Mouse (Mus musculus) myocyte (in vitro differentiated cells): ENCODE measurements around the gene Fam160b1. TPM values are rescaled to one million over a fixed set of nuclear protein-coding genes. Genes with fewer than 3 reads are reported as not detected.

Experiments used
- H3K27me3 ChIP-seq: one replicate; pipeline ENCODE4 v1.6.1; 2011; ENCODE audit not compliant: control insufficient read depth, insufficient read depth, insufficient read length
- H3K36me3 ChIP-seq: one replicate; pipeline ENCODE4 v1.6.1; 2011; ENCODE audit not compliant: control insufficient read depth, insufficient read depth
- H3K4me2 ChIP-seq: one replicate; pipeline ENCODE4 v1.6.1; 2011; ENCODE audit warnings: low read depth, control low read depth
- H3K4me3 ChIP-seq: one replicate; pipeline ENCODE4 v1.5.1; 2011; ENCODE audit warnings: mild to moderate bottlenecking, control low read depth, moderate library complexity
- H3K79me2 ChIP-seq: one replicate; pipeline ENCODE4 v1.6.1; 2011; ENCODE audit not compliant: control insufficient read depth, insufficient read depth
- H3ac ChIP-seq: one replicate; pipeline ENCODE4 v1.6.1; 2011; ENCODE audit not compliant: control insufficient read depth, insufficient read length
- CEBPB ChIP-seq: IDR thresholded peaks from 2 replicates; pipeline ENCODE4 v1.6.1; 2011; ENCODE audit warnings: mild to moderate bottlenecking, moderate library complexity; ENCODE audit not compliant: poor library complexity, insufficient read depth, severe bottlenecking
- E2F4 ChIP-seq: IDR thresholded peaks from one replicate; pipeline ENCODE4 v1.6.1; 2011; ENCODE audit warnings: mild to moderate bottlenecking, control low read depth, moderate library complexity; ENCODE audit not compliant: insufficient read depth
- MAX ChIP-seq: IDR thresholded peaks from one replicate; pipeline ENCODE4 v1.6.1; 2011; ENCODE audit warnings: low read depth, mild to moderate bottlenecking, control low read depth
- MYOD1 ChIP-seq, 3 experiments: IDR thresholded peaks; one replicate each; pipeline ENCODE4 v1.6.1; 2011; ENCODE audit warnings: control low read depth in 2 of 3, low read depth in 2 of 3, mild to moderate bottlenecking in 2 of 3, moderate library complexity in 1 of 3; ENCODE audit not compliant: insufficient read length in 2 of 3, control insufficient read depth in 1 of 3
- MYOG ChIP-seq, 3 experiments: IDR thresholded peaks; one replicate each; pipeline ENCODE4 v1.6.1; 2011; ENCODE audit warnings: control low read depth in 2 of 3, low read depth in 2 of 3, mild to moderate bottlenecking in 2 of 3; ENCODE audit not compliant: insufficient read length in 2 of 3, control insufficient read depth in 1 of 3, insufficient read depth in 1 of 3
- POLR2A ChIP-seq: IDR thresholded peaks from one replicate; pipeline ENCODE4 v1.6.1; 2011; ENCODE audit warnings: low read depth, mild to moderate bottlenecking, control low read depth, moderate library complexity; ENCODE audit not compliant: insufficient read length
- POLR2AphosphoS2 ChIP-seq: IDR thresholded peaks from one replicate; pipeline ENCODE4 v1.6.1; 2011; ENCODE audit warnings: low read depth, control low read depth; ENCODE audit not compliant: insufficient read length
- REST ChIP-seq: IDR thresholded peaks from one replicate; pipeline ENCODE4 v1.6.1; 2011; ENCODE audit warnings: mild to moderate bottlenecking, control low read depth, moderate library complexity; ENCODE audit not compliant: insufficient read depth, insufficient read length
- SRF ChIP-seq: IDR thresholded peaks from one replicate; pipeline ENCODE4 v1.6.1; 2011; ENCODE audit warnings: low read depth; ENCODE audit not compliant: control insufficient read depth, insufficient read length
- TCF12 ChIP-seq: IDR thresholded peaks from one replicate; pipeline ENCODE4 v1.6.1; 2011; ENCODE audit warnings: mild to moderate bottlenecking, control low read depth; ENCODE audit not compliant: poor library complexity, insufficient read depth, severe bottlenecking
- TCF3 ChIP-seq: IDR thresholded peaks from one replicate; pipeline ENCODE4 v1.6.1; 2011; ENCODE audit warnings: low read depth, control low read depth; ENCODE audit not compliant: insufficient read length
- USF1 ChIP-seq: IDR thresholded peaks from one replicate; pipeline ENCODE4 v1.6.1; 2011; ENCODE audit warnings: low read depth, mild to moderate bottlenecking, control low read depth, moderate library complexity
- polyA plus RNA-seq: library from polyadenylated mRNA; unstranded; fragments of >200 nt; fragmentation: generic; extraction: Trizol; gene quantifications from one replicate; pipeline ENCODE4 v1.2.1, GENCODE M21; 2012; ENCODE audit warnings: missing spikeins

Gene Fam160b1
- polyA plus RNA-seq, 1 experiment = 7.1 TPM

- H3K79me2 ChIP-seq = no peaks in the 10 kb centered on the region
- H3K4me2 ChIP-seq = no peak overlapping the region
- H3K36me3 ChIP-seq = no peaks in the 10 kb centered on the region
- TF ChIP-seq REST = no peak
- no peak for TF ChIP-seq CEBPB
- TF ChIP-seq TCF3 = no peak
- TF ChIP-seq SRF = no peak
- TF ChIP-seq TCF12 = no peak
- TF ChIP-seq MYOG (IDR thresholded peaks at IDR 0.05; ENCODE audit: control insufficient read depth in 1 of 3, insufficient read depth in 1 of 3, insufficient read length in 2 of 3, low read depth in 2 of 3) = no peak
- no peak for TF ChIP-seq USF1
- TF ChIP-seq POLR2A = no peak
- no peak for TF ChIP-seq MAX
- TF ChIP-seq POLR2AphosphoS2 = no peak
- no peak for TF ChIP-seq MYOD1 (IDR thresholded peaks at IDR 0.05; ENCODE audit: control insufficient read depth in 1 of 3, insufficient read length in 2 of 3, low read depth in 2 of 3)
- TF ChIP-seq E2F4 = no peak
- H3ac ChIP-seq = no peak overlapping the region
- no peaks in the 10 kb centered on the region for H3K27me3 ChIP-seq
- H3K4me3 ChIP-seq = no peak overlapping the region
Measured at GRCm38 (mm10) chr19:57330309-57330708, 30.2 kb upstream of the Fam160b1 start.

GRCm38 (mm10) chr19:57331237-57331636 lies 29.2 kb upstream of the Fam160b1 start:
- Histone ChIP-seq H3K4me3 (no peak overlapping the region), H3K4me2 (no peak overlapping the region), H3ac (no peak overlapping the region), H3K36me3 (no peaks in the 10 kb centered on the region), H3K79me2 (no peaks in the 10 kb centered on the region), H3K27me3 (no peaks in the 10 kb centered on the region)
- no peak for TF ChIP-seq E2F4
- no peak for TF ChIP-seq CEBPB
- TF ChIP-seq POLR2AphosphoS2 = no peak
- TF ChIP-seq MYOG (IDR thresholded peaks at IDR 0.05; ENCODE audit: control insufficient read depth in 1 of 3, insufficient read depth in 1 of 3, insufficient read length in 2 of 3, low read depth in 2 of 3) = no peak
- TF ChIP-seq TCF3 = no peak
- TF ChIP-seq USF1 = no peak
- no peak for TF ChIP-seq SRF
- TF ChIP-seq REST = no peak
- TF ChIP-seq TCF12 = no peak
- no peak for TF ChIP-seq MYOD1 (IDR thresholded peaks at IDR 0.05; ENCODE audit: control insufficient read depth in 1 of 3, insufficient read length in 2 of 3, low read depth in 2 of 3)

GRCm38 (mm10) chr19:57333356-57333755 lies 27.1 kb upstream of the Fam160b1 start:
- Histone ChIP-seq H3K4me3 (no peak overlapping the region), H3K79me2 (no peaks in the 10 kb centered on the region), H3K36me3 (no peaks in the 10 kb centered on the region)

GRCm38 (mm10) chr19:57335135-57335534 lies 25.3 kb upstream of the Fam160b1 start:
- TF ChIP-seq CEBPB (no peak), POLR2A (no peak), MYOG (IDR thresholded peaks at IDR 0.05; ENCODE audit: control insufficient read depth in 1 of 3, insufficient read depth in 1 of 3, insufficient read length in 2 of 3, low read depth in 2 of 3) (no peak), USF1 (no peak), MAX (no peak), REST (no peak), TCF3 (no peak), MYOD1 (IDR thresholded peaks at IDR 0.05; ENCODE audit: control insufficient read depth in 1 of 3, insufficient read length in 2 of 3, low read depth in 2 of 3) (no peak), E2F4 (no peak), SRF (no peak), TCF12 (no peak), POLR2AphosphoS2 (no peak)
- no peaks in the 10 kb centered on the region for H3K79me2 ChIP-seq
- no peak overlapping the region for H3K4me2 ChIP-seq
- H3ac ChIP-seq = no peak overlapping the region
- H3K27me3 ChIP-seq = no peaks in the 10 kb centered on the region
- H3K4me3 ChIP-seq = no peak overlapping the region
- no peaks in the 10 kb centered on the region for H3K36me3 ChIP-seq

More at GRCm38 (mm10) chr19:57333356-57333755, 27.1 kb upstream of the Fam160b1 start:
- no peak for TF ChIP-seq USF1
- TF ChIP-seq TCF3 = no peak
- no peak for TF ChIP-seq TCF12
- Histone ChIP-seq H3K4me2 (no peak overlapping the region), H3ac (no peak overlapping the region), H3K27me3 (no peaks in the 10 kb centered on the region)

GRCm38 (mm10) chr19:57339281-57339864 lies 21.1 kb upstream of the Fam160b1 start:
- H3K4me3 ChIP-seq = no peak overlapping the region
- no peaks in the 10 kb centered on the region for H3K27me3 ChIP-seq
- TF ChIP-seq TCF12 (no peak), MYOD1 (IDR thresholded peaks at IDR 0.05; ENCODE audit: control insufficient read depth in 1 of 3, insufficient read length in 2 of 3, low read depth in 2 of 3) (no peak), POLR2AphosphoS2 (no peak), SRF (no peak), USF1 (no peak), MYOG (IDR thresholded peaks at IDR 0.05; ENCODE audit: control insufficient read depth in 1 of 3, insufficient read depth in 1 of 3, insufficient read length in 2 of 3, low read depth in 2 of 3) (no peak), CEBPB (no peak), E2F4 (no peak), REST (no peak), TCF3 (no peak), MAX (no peak), POLR2A (no peak)
- no peaks in the 10 kb centered on the region for H3K79me2 ChIP-seq
- H3ac ChIP-seq = no peak overlapping the region
- H3K4me2 ChIP-seq = no peak overlapping the region
- no peaks in the 10 kb centered on the region for H3K36me3 ChIP-seq
